Mouse (Mus musculus) C2C12 (cell line): ENCODE measurements around the gene Eif4e. TPM values are rescaled to one million over a fixed set of nuclear protein-coding genes. Genes with fewer than 3 reads are reported as not detected.

Experiments
- H3K27me3 ChIP-seq: one replicate; pipeline ENCODE4 v1.6.1; 2011; ENCODE audit not compliant: control insufficient read depth, insufficient read depth, insufficient read length
- H3K36me3 ChIP-seq: one replicate; pipeline ENCODE4 v1.6.1; 2011; ENCODE audit not compliant: control insufficient read depth, insufficient read depth
- H3K4me3 ChIP-seq: one replicate; pipeline ENCODE4 v1.5.1; 2011; ENCODE audit warnings: mild to moderate bottlenecking, control low read depth; ENCODE audit not compliant: poor library complexity, insufficient read depth, severe bottlenecking
- H3K79me2 ChIP-seq: one replicate; pipeline ENCODE4 v1.6.1; 2011; ENCODE audit not compliant: control insufficient read depth, insufficient read depth
- H3K79me3 ChIP-seq: one replicate; pipeline ENCODE4 v1.6.1; 2011; ENCODE audit warnings: low read depth, control low read depth
- H3ac ChIP-seq: one replicate; pipeline ENCODE3; 2011; ENCODE audit warnings: low read depth; ENCODE audit not compliant: control insufficient read depth, insufficient read length
- CEBPB ChIP-seq: IDR thresholded peaks from one replicate; pipeline ENCODE4 v1.6.1; 2011; ENCODE audit warnings: low read depth, mild to moderate bottlenecking, control low read depth, moderate library complexity
- CTCF ChIP-seq: IDR thresholded peaks from one replicate; pipeline ENCODE4 v1.5.1; 2011; ENCODE audit not compliant: control insufficient read depth, insufficient read depth, insufficient read length
- FOSL1 ChIP-seq: IDR thresholded peaks from one replicate; pipeline ENCODE4 v1.8.0; 2011; ENCODE audit warnings: mild to moderate bottlenecking, low read length; ENCODE audit not compliant: poor library complexity, insufficient read depth, severe bottlenecking
- MAX ChIP-seq: IDR thresholded peaks from one replicate; pipeline ENCODE4 v1.6.1; 2011; ENCODE audit warnings: mild to moderate bottlenecking, control low read depth
- MYOD1 ChIP-seq: IDR thresholded peaks from one replicate; pipeline ENCODE4 v1.6.1; 2011; ENCODE audit warnings: low read depth; ENCODE audit not compliant: control insufficient read depth, insufficient read length
- MYOG ChIP-seq: IDR thresholded peaks from one replicate; pipeline ENCODE4 v1.6.1; 2011; ENCODE audit not compliant: control insufficient read depth, insufficient read length; ENCODE audit errors: extremely low read depth
- USF1 ChIP-seq: IDR thresholded peaks from one replicate; pipeline ENCODE4 v1.6.1; 2011; ENCODE audit warnings: low read depth, mild to moderate bottlenecking, control low read depth, moderate library complexity
- polyA plus RNA-seq: library from polyadenylated mRNA; unstranded; fragments of >200 nt; fragmentation: generic; extraction: Trizol; gene quantifications from one replicate; pipeline ENCODE4 v1.2.1, GENCODE M21; 2012; ENCODE audit warnings: missing spikeins

Gene Eif4e
- polyA plus RNA-seq, 1 experiment = 134 TPM

DNA sequence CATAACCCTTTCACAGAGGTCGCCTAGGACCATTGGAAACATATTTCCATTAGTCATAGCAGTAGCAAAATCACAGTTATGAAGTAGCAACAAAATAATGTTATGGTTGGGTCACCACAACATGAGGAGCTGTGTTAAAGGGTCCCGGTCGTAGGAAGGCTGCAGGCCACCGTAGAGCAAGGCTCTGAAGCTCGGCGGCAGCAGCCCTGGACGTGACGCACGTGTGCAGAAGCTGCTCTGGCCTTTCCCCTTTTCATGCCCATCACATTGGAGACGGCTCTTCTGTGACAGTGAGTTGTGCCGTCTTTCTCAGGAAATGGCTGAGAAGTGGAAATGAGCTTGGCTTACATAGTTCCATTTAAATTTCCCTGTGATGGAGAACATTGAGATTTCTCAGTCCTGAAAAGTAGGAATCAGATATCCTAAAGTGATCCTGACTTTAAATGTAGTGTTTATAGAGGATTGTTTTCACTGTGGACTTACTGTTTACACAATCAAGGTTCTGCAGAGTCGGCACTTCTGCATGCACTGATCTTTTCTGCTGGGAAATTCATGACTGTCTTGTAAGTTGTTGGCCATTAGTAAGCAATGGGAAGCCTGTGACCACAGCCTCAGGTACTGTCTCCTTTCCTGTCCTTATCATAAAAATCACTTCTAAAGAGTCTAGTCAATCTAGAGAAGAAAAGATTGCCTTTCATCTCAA lies 5.7 kb downstream of the Eif4e start:
- Histone ChIP-seq H3K36me3 (peaks cover 27% of the 10 kb centered on the region), H3K27me3 (no peaks in the 10 kb centered on the region), H3ac (no peak overlapping the region), H3K4me3 (no peak overlapping the region), H3K79me2 (peaks cover 95% of the 10 kb centered on the region), H3K79me3 (peaks cover 88% of the 10 kb centered on the region)
- no peak for TF ChIP-seq MYOG

DNA sequence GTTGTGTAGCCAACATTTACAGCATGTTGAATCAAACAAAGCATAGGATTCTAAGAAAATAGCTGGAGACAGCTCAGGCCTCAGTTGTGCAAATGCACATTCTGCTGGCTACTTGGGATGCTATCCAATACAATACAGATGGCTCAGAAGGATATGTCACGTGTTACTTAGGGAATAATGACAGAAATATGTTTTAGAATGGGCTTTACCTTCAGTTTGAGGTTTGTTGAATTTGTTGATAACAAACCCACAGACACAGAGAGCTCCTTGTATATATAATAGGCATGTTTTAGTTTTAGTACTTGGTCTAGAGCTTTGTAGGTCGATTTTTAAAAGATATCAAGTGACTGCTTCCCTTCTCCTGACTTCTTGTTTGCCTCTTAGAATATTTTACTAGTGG lies 6.8 kb downstream of the Eif4e start:
- Histone ChIP-seq H3K79me2 (peaks cover 100% of the 10 kb centered on the region), H3K4me3 (no peak overlapping the region)
- TF ChIP-seq MAX = no peak
- no peak for TF ChIP-seq CEBPB
- no peak for TF ChIP-seq MYOG
- TF ChIP-seq CTCF = no peak
- TF ChIP-seq FOSL1 = no peak
- no peak for TF ChIP-seq USF1

DNA sequence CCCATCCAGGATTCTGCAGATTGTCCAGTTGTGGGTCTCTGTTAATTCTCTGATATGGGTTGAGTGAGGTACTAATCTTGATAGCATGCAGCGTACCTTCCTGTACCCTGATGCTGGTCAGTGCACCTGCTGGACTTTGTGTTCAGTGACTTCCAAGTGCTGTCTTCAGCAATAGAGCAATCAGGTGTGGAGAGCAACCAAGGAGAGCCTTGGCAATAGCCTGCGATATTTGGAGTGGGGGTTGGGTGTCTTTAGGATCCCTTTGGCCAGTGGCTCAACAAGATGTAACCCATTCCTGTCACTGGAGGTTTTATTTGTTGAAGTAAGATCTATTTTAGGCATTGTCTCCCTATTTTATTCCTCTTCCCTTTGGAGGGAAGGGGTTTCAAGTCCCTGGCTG lies 10.1 kb downstream of the Eif4e start:
- Histone ChIP-seq H3K79me3 (peaks cover 99% of the 10 kb centered on the region), H3K27me3 (no peaks in the 10 kb centered on the region)
- no peak for TF ChIP-seq MYOD1
- no peak for TF ChIP-seq MYOG
- no peak for TF ChIP-seq USF1
- no peak for TF ChIP-seq MAX
- TF ChIP-seq CTCF = no peak
- TF ChIP-seq FOSL1 = no peak
- no peak for TF ChIP-seq CEBPB

More for the DNA sequence above, 6.8 kb downstream of the Eif4e start:
- H3ac ChIP-seq = no peak overlapping the region
- no peaks in the 10 kb centered on the region for H3K27me3 ChIP-seq
- peaks cover 27% of the 10 kb centered on the region for H3K36me3 ChIP-seq
- peaks cover 97% of the 10 kb centered on the region for H3K79me3 ChIP-seq

DNA sequence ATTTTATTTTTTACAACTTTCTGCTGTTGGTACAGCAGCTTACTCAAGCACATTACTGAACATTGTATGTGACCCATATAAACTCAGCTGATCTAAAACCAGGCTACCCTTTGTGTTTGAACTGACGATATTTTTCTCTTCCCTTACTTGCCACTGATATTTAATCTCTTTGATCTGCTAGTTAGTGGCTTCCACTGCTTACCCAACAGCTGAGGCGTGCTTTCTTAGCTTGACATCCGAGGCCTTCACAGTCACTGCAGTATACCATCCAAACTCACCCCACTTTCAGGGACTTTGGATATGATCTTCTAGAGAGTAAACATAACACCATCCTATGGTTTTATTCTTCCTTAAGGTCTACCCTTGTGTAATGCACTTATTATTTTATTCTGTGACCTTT lies 16.6 kb downstream of the Eif4e start:
- no peaks in the 10 kb centered on the region for H3K27me3 ChIP-seq
- peaks cover 99% of the 10 kb centered on the region for H3K79me3 ChIP-seq
- H3K36me3 ChIP-seq = peaks cover 25% of the 10 kb centered on the region
- peaks cover 100% of the 10 kb centered on the region for H3K79me2 ChIP-seq
- no peak overlapping the region for H3K4me3 ChIP-seq
- TF ChIP-seq USF1 (no peak), CTCF (no peak), FOSL1 (no peak), CEBPB (no peak), MYOG (no peak), MAX (no peak), MYOD1 (no peak)
- no peak overlapping the region for H3ac ChIP-seq

More for the DNA sequence above, 10.1 kb downstream of the Eif4e start:
- peaks cover 100% of the 10 kb centered on the region for H3K79me2 ChIP-seq
- no peak overlapping the region for H3K4me3 ChIP-seq
- peaks cover 20% of the 10 kb centered on the region for H3K36me3 ChIP-seq
- no peak overlapping the region for H3ac ChIP-seq

DNA sequence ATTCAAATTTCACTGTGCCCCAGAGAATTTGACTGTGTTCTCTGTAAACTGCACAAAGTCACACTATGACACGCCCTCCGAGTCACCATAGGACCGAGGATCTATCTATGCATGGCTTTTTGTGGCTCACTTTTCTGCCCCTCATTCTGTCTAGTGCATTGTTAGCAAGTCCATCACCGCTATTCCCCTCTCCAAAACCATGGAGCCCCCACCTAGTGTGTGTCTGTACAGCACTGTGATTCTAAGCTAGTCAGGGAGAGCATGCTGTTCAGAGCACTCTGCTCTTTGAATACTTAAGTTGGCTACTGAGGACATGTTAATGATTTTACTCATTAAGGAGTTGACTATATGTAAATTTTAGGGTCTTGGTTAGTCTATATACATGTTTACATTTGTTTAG lies 18.1 kb downstream of the Eif4e start:
- Histone ChIP-seq H3K4me3 (no peak overlapping the region), H3K27me3 (no peaks in the 10 kb centered on the region), H3K36me3 (peaks cover 39% of the 10 kb centered on the region), H3K79me2 (peaks cover 100% of the 10 kb centered on the region), H3ac (no peak overlapping the region), H3K79me3 (peaks cover 97% of the 10 kb centered on the region)
- TF ChIP-seq MYOD1 = no peak
- no peak for TF ChIP-seq CTCF

DNA sequence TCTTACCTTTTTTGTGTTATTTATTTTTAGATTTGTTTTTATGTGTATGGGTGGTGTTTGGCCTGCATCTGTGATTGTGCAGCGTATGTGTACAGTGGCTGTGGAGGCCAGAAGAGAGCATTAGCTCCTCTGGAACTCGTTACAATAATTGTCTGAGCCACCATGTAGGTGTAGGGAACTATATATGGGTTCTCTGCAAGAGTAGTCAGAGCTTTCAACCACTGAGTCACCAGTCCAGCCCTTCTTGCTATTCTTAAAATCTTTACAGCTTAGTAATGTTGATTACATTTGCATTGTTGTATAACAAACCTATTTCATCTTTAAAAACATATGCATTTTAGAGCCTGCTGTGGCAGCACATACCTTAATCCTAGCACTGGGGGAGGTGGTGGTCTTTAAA lies 20.7 kb downstream of the Eif4e start:
- H3K4me3 ChIP-seq = no peak overlapping the region
- H3K27me3 ChIP-seq = no peaks in the 10 kb centered on the region
- H3K36me3 ChIP-seq = peaks cover 53% of the 10 kb centered on the region
- H3ac ChIP-seq = no peak overlapping the region
- peaks cover 100% of the 10 kb centered on the region for H3K79me2 ChIP-seq
- H3K79me3 ChIP-seq = peaks cover 83% of the 10 kb centered on the region
- TF ChIP-seq FOSL1 (no peak), CTCF (no peak), MAX (no peak), MYOD1 (no peak), CEBPB (no peak), MYOG (no peak), USF1 (no peak)
